Mouse (Mus musculus) hindbrain, embryonic 12.5 days (tissue): ENCODE data around the gene Zfp984. TPM values are rescaled to one million over a fixed set of nuclear protein-coding genes. Genes with fewer than 3 reads are reported as not detected.
A peak's percentile ranks its signal among the peaks of the same experiment; 100 is the strongest.
"Not testable (repeated sequence)": the region's sequence is repeated elsewhere in the genome, so short reads cannot be mapped to it uniquely, and the experiment has no call there.

ENCODE experiments used
- ATAC-seq: fragments of 200-750 bp; cut with Nextera tagmentation; 2 replicates; pipeline ENCODE4 v1.8.0; 2017; ENCODE audit warnings: moderate TSS enrichment; ENCODE audit not compliant: low FRiP score
- H3K27ac ChIP-seq: fragments of 300-500 bp; sonication (generic); 2 replicates; pipeline ENCODE4 v1.5.1; 2016; ENCODE audit warnings: mild to moderate bottlenecking
- H3K27me3 ChIP-seq: fragments of 300-500 bp; sonication (generic); 2 replicates; pipeline ENCODE4 v1.6.1; 2016; ENCODE audit warnings: mild to moderate bottlenecking
- H3K36me3 ChIP-seq: fragments of 300-500 bp; sonication (generic); 2 replicates; pipeline ENCODE4 v1.6.1; 2016; ENCODE audit warnings: mild to moderate bottlenecking
- H3K4me1 ChIP-seq: fragments of 300-500 bp; sonication (generic); 2 replicates; pipeline ENCODE4 v1.6.1; 2016
- H3K4me2 ChIP-seq: fragments of 300-500 bp; sonication (generic); replicated peaks from 2 replicates; pipeline ENCODE4 v1.6.1; 2016; ENCODE audit warnings: mild to moderate bottlenecking
- H3K4me3 ChIP-seq: fragments of 300-500 bp; sonication (generic); 2 replicates; pipeline ENCODE4 v1.5.1; 2016; ENCODE audit warnings: mild to moderate bottlenecking
- H3K9ac ChIP-seq: fragments of 300-500 bp; sonication (generic); 2 replicates; pipeline ENCODE4 v1.6.1; 2016; ENCODE audit warnings: mild to moderate bottlenecking, moderate library complexity
- H3K9me3 ChIP-seq: fragments of 300-500 bp; sonication (generic); replicated peaks from 2 replicates; pipeline ENCODE4 v1.6.1; 2016; ENCODE audit warnings: mild to moderate bottlenecking
- WGBS: fragments of 180-500 bp; shearing (Covaris S2); methylation state at CpG from one replicate; pipeline ENCODE4 v1.1.7; 2016; 5-methylcytosine and 5-hydroxymethylcytosine counted together
- polyA plus RNA-seq: library from polyadenylated mRNA; unstranded; fragments of >200 nt; fragmentation: Nextera tagmentation; extraction: Ambion mirVana; gene quantifications from 2 replicates; pipeline ENCODE4 v1.2.1, GENCODE M21; 2016

Gene Zfp984
- 6.6 TPM in 2 replicates for polyA plus RNA-seq

DNA sequence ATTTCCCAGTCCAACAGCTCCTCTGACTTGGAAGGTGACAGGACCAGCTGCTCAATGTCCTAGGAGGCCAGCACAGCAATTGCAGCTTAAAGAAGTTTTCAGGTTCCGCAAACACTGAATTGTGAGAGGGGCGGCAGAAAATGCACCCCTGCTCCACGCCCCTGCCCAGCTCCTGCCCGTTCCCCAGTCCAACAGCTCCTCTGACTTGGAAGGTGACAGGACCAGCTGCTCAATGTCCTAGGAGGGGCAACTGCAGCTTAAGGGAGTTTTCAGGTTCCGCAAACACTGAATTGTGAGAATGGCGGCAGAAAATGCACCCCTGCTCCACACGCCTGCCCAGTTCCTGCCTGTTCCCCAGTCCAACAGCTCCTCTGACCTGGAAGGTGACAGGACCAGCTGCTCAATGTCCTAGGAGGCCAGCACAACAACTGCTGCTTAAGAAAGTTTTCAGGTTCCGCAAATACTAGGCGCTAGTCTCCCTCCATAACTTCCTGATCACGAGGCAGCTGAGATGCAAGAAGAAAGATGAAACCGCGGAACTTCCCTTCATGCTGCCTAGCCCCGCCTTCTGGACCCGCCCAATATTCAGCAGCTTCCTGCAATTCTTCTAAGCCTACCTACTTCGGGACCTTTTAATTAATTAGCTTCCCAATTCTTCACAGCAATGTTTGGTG lies at the start of gene Zfp984:
TSS of gene Zfp984 (minus strand) at position 497 of the 674 bp plus-strand sequence.
- H3K9ac ChIP-seq: peak within 1 kb of the TSS; percentile 57
- H3K4me2 ChIP-seq: peak within 1 kb of the TSS; percentile 65
- H3K4me3 ChIP-seq: peak within 1 kb of the TSS; percentile 43
- peak within 1 kb of the TSS; percentile 52; the same call in 1 of the 2 replicates for H3K27ac ChIP-seq
- H3K27me3 ChIP-seq, H3K36me3 ChIP-seq, H3K4me1 ChIP-seq, H3K9me3 ChIP-seq: not testable (repeated sequence)
- 0 out of 2 replicates have a peak, but pooled peaks have one; percentile 56 for ATAC-seq
- WGBS: 18% methylated on average over 15 of the region's 15 CpGs

DNA sequence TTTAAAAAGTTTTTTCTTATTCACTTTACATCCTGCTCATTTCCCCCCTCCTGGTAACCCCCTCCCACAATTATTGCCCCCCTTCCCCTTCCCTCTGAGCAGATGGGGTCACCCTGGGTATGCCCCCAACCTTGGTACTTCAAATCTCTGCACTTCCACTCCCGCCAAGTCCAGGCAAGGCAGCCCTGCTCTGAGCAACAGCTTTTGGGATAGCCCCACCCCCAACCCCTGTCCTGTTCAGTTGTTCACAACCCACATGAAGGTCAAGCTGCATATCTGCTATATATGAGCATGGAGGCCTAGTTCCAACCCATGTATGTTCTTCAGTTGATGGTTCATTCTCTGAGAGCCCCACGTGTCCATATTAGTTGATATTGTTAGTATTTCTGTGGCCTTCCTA lies 41.2 kb upstream of the Zfp984 start:
- no peaks in the 10 kb centered on the region for H3K27me3 ChIP-seq
- no peak overlapping the region for H3K27ac ChIP-seq
- no peak overlapping the region for H3K4me2 ChIP-seq
- no peaks in the 10 kb centered on the region for H3K36me3 ChIP-seq
- no peak overlapping the region for H3K4me3 ChIP-seq
- WGBS: 72% methylated on average over 2 of the region's 2 CpGs
- no peak overlapping the region for H3K9ac ChIP-seq
- peaks cover 11% of the 10 kb centered on the region for H3K4me1 ChIP-seq
- no peak for ATAC-seq
- no peaks in the 10 kb centered on the region for H3K9me3 ChIP-seq

DNA sequence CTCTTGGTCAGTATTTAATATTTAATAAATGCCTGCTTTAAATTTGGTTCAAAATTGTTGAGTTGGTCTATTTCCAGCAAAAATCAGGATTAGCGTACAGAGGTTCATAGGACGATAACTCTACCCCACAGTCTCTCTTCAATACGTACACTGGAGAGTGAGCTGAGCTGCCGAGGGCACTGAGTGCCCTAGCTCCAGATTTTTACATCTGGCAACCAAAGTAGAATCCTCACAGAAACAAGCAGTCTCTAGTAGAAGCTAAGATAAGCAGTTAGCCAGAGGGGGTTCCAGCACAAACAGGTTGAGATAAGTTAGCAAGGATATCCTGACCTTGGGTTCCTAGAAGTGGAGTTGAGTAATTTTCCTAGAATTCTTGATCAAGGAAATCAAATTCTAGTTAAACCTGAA lies 39.0 kb upstream of the Zfp984 start:
- no peaks in the 10 kb centered on the region for H3K27me3 ChIP-seq
- peak overlapping the region; percentile 69 for H3K4me3 ChIP-seq
- ATAC-seq: peak; percentile 81
- H3K9ac ChIP-seq: peak overlapping the region; percentile 61
- peaks cover under 1% of the 10 kb centered on the region; the same call in 1 of the 2 replicates for H3K9me3 ChIP-seq
- peak overlapping the region; percentile 56 for H3K4me2 ChIP-seq
- no peak overlapping the region for H3K27ac ChIP-seq
- H3K4me1 ChIP-seq: peaks cover 11% of the 10 kb centered on the region
- 10% methylated on average over 4 of the region's 4 CpGs for WGBS
- H3K36me3 ChIP-seq: peaks cover 12% of the 10 kb centered on the region

DNA sequence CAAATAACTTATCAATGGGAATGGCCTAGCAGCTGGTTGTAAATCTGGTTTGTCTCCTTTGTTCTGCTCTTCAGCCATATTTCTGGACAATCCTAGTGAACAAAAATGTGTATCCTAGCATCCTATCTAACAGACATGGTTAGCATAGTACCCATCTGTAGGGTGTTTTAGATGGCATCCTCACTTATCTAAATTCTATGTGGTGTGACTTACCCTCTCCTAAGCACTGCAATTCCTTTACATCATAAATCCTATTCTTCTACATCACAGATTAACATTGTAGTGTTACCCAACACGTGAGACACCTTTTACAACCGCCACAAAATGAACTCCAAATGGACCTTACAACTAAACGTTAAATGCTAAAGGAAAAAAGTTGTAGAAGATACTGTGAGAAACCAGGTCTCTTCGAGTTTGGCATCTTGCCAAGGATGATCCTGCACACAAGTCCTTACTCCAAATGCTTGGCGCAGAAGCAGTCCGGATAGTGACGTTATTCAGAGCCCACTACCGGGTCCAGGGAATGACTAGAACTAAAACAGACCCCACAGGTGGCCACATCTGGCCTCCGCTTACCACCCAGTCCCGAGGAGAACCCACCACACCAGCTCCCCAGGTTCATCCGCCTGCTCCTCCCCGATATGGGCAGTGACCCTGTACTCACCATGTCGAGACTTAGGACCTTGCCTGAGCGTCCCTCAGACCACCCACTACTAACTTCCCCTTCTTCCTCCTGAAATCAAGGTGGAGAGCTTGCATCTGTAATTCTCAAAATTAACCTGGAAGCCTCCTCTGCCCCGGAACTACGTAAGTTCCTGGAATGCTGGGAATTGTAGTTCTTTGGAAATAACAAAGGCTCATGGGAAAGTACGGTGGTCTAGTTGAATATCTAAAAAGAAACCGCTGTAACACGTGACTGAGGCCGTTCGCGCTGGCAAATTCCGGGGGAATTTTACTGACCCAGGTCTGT lies 38.3 kb upstream of the Zfp984 start, which contains the start of gene Zfp933:
TSS of gene Zfp933 (minus strand) at position 753 of the 970 bp plus-strand sequence.
- peak within 1 kb of the TSS; percentile 69 for H3K4me3 ChIP-seq
- peaks cover 11% of the 10 kb centered on the region for H3K4me1 ChIP-seq
- no peaks in the 10 kb centered on the region for H3K27me3 ChIP-seq
- H3K4me2 ChIP-seq: peak within 1 kb of the TSS; percentile 59
- H3K36me3 ChIP-seq: peaks cover 19% of the 10 kb centered on the region
- ATAC-seq: peak; percentile 91
- no peak within 1 kb of the TSS for H3K27ac ChIP-seq
- H3K9ac ChIP-seq: peak within 1 kb of the TSS; percentile 74
- H3K9me3 ChIP-seq: peaks cover 8% of the 10 kb centered on the region; the same call in 1 of the 2 replicates
- 4% methylated on average over 23 of the region's 23 CpGs for WGBS

DNA sequence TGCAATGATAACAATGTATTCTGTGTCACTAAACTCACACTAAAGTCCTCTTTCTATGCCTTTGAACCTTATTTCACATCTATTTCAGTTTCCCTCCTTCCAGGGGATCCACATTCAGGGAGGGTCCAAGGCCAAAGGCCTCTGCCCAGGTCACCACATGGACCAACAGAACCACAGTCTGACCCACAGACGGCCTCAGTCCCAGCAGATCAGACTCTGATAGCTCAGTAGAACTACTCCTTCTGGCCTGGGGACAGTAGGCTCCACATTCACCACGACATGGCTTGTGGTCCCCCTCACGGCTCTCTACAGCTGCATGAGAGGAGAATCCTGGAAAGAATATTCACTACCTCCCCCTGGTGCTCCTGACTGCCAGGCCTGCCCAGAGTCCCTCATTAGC lies 33.3 kb upstream of the Zfp984 start:
- peaks cover 40% of the 10 kb centered on the region for H3K36me3 ChIP-seq
- no peak overlapping the region for H3K4me3 ChIP-seq
- H3K27me3 ChIP-seq: no peaks in the 10 kb centered on the region
- H3K9ac ChIP-seq: no peak overlapping the region
- 84% methylated on average over 3 of the region's 3 CpGs for WGBS
- no peak overlapping the region for H3K27ac ChIP-seq
- no peak overlapping the region for H3K4me2 ChIP-seq
- peaks cover 28% of the 10 kb centered on the region for H3K9me3 ChIP-seq
- ATAC-seq: no peak
- peaks cover 6% of the 10 kb centered on the region for H3K4me1 ChIP-seq

DNA sequence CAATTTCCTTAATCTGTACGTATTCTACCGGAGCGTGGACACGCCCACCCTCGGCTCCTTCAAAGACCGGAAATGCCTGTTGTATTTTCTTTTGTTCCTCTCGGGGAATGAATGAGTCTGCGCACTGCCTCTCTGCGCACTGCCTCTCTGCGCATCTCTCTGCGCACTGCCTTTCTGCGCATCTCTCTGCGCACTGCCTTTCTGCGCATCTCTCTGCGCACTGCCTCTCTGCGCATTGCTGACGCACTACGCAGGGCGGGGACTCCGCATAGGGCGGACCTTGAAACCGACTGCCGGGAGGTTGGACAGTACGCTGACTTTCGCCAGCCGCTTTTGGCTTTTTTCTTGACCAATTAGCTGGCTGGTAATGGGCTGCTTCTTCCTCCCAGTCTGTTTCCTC lies 29.7 kb upstream of the Zfp984 start:
- peaks cover 34% of the 10 kb centered on the region for H3K36me3 ChIP-seq
- H3K4me1 ChIP-seq, H3K27ac ChIP-seq, ATAC-seq, H3K4me2 ChIP-seq, H3K4me3 ChIP-seq, H3K27me3 ChIP-seq, H3K9ac ChIP-seq: not testable (repeated sequence)
- over 99% methylated on average over 19 of the region's 26 CpGs for WGBS
- H3K9me3 ChIP-seq: peaks cover 31% of the 10 kb centered on the region

DNA sequence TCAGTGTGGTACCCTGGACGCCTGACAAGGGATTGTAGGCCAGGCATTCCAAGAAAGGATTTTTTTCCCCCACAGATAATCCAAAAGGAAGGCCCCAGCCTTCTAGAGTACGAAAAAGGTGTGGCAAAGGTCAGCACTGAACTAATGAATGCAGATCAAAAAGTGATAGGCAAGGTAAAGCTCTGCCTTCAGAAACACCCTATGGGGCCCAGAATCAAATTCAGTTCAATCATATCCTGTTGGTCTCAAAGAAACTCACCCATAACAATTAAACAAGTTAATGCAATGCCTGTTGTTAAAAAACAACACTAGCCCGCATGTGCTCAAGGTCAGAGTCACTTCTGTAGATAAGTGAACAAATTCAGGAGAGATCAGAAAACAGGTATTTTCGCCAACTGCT lies 14.8 kb upstream of the Zfp984 start:
- Histone ChIP-seq H3K27me3 (no peaks in the 10 kb centered on the region), H3K36me3 (peaks cover 72% of the 10 kb centered on the region), H3K9me3 (peaks cover 88% of the 10 kb centered on the region), H3K4me1 (no peaks in the 10 kb centered on the region), H3K4me3 (no peak overlapping the region), H3K4me2 (no peak overlapping the region), H3K27ac (no peak overlapping the region), H3K9ac (no peak overlapping the region)
- ATAC-seq: no peak
- WGBS: 96% methylated on average over 4 of the region's 4 CpGs

DNA sequence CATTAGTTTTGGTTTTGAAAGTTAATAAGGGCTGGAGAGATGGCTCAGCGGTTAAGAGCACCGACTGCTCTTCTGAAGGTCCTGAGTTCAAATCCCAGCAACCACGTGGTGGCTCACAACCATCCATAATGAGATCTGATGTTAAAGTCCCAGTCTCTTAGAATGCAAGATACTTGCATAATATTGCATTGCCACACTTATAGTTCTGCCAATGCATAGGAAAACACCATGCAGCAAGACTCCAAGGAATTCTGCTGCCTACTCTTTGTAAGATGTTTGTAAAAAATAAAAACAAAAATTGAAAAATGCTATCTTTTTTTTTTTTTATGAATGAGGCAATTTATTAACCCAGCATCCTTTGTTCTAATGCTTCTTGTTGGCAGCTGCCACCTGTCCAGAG lies 11.8 kb upstream of the Zfp984 start:
- 92% methylated on average over 3 of the region's 3 CpGs for WGBS
- H3K4me3 ChIP-seq, H3K27me3 ChIP-seq, H3K27ac ChIP-seq, H3K4me2 ChIP-seq, ATAC-seq, H3K4me1 ChIP-seq, H3K9ac ChIP-seq: not testable (repeated sequence)
- peaks cover 43% of the 10 kb centered on the region for H3K36me3 ChIP-seq
- H3K9me3 ChIP-seq: peaks cover 74% of the 10 kb centered on the region

DNA sequence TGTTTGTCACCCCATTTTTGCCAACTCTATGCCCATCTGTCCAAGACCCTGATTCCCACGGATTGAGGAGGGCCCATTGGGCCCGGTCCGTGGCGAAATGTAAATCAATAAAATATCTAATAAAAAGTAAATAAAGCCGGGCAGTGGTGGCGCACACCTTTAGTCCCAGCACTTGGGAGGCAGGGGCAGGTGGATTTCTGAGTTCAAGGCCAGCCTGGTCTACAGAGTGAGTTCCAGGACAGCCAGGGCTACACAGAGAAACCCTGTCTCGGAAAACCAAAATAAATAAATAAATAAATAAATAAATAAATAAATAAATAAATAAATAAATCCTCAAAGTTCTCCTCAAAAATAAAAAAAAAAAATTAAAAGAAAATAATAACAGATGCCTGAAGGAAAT lies 10.1 kb upstream of the Zfp984 start:
- H3K9me3 ChIP-seq: peaks cover 56% of the 10 kb centered on the region
- not testable (repeated sequence) for ATAC-seq, H3K9ac ChIP-seq, H3K4me2 ChIP-seq, H3K4me1 ChIP-seq, H3K4me3 ChIP-seq, H3K27ac ChIP-seq, H3K27me3 ChIP-seq
- peaks cover 26% of the 10 kb centered on the region for H3K36me3 ChIP-seq
- WGBS: 83% methylated on average over 7 of the region's 7 CpGs

DNA sequence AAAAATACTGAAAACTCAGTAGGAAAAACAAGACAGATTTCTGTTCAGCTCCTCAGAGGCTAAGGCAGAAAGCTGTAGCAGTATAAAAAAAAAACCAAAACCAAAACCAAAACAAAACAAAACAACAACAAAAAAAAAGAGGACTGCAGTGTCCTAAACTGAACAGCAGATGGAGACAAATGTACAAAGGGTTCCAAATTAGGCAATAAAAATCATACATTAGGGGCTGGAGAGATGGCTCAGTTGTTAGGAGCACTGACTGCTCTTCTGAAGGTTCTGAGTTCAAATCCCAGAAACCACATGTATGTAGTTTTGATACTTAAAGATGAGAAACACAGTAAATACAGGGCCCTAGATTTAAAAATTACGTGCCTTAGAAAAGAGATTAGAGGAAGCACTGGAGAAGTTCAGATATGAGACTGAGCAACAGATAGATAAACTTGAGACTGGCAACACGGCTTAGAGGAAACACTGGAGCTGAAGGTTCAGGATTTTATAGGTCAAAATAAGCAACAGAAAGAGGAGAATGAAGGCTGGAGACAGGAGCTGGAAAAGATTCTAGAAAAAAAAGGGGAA lies 5.1 kb upstream of the Zfp984 start:
- Histone ChIP-seq H3K27me3 (no peaks in the 10 kb centered on the region), H3K4me3 (no peak overlapping the region), H3K9me3 (peaks cover 14% of the 10 kb centered on the region; the same call in 1 of the 2 replicates), H3K9ac (no peak overlapping the region), H3K4me1 (no peaks in the 10 kb centered on the region), H3K36me3 (no peaks in the 10 kb centered on the region), H3K27ac (no peak overlapping the region), H3K4me2 (no peak overlapping the region)
- WGBS: 85% methylated on average over 2 of the region's 2 CpGs
- no peak for ATAC-seq

DNA sequence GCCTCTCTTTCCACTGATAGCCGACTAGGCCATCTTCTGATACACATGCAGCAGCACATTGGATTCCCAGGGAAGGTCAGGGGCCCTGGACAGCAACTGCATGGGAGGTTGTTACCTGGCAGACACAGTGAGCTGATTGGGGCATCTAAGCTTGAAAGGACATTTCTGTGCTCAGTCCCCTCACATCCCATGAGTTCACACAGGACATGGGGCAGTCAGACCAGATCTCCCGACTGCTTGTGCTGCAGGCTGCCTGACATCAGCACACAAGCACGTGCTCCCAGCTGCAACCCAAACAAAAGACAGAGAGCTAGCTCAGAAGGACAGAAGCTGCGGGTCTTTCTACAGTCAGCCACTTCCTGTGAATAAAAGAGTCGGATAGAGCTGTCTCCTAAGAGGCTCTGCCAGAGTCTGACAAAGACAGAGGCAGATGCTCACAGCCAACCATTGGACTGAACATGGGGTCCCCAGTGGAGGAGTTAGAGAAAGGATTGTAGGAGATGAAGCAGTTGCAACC lies 3.7 kb upstream of the Zfp984 start:
- Histone ChIP-seq H3K9me3 (peaks cover 9% of the 10 kb centered on the region; the same call in 1 of the 2 replicates), H3K4me1 (peaks cover 3% of the 10 kb centered on the region; the same call in 1 of the 2 replicates), H3K27ac (no peak overlapping the region), H3K27me3 (no peaks in the 10 kb centered on the region), H3K4me3 (no peak overlapping the region), H3K4me2 (no peak overlapping the region), H3K9ac (no peak overlapping the region), H3K36me3 (no peaks in the 10 kb centered on the region)
- peak; percentile 50; the same call in 1 of the 2 replicates for ATAC-seq
- 38% methylated on average over 5 of the region's 5 CpGs for WGBS

DNA sequence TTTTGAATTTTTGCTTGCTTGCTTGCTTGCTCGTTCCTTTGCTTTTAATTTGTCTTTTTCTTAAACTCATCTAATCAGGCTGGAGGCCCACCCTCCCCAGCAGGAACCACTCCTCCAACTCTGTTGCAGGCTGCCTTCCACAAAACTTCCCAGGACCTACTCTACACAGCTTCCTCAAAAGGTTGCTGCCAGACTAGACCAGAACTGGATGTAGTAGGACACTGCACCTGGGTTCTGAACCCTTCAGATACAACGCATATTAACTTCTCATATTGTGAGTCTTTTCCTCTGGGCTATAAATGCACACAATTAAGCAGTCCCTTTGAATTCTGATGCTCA lies 347 bp upstream of the Zfp984 start:
- not testable (repeated sequence) for ATAC-seq, H3K4me1 ChIP-seq, H3K27ac ChIP-seq, H3K9me3 ChIP-seq, H3K27me3 ChIP-seq, H3K9ac ChIP-seq, H3K36me3 ChIP-seq
- WGBS: 48% methylated on average over 2 of the region's 2 CpGs
- H3K4me2 ChIP-seq: peak overlapping the region; percentile 65
- H3K4me3 ChIP-seq: peak overlapping the region; percentile 43
